Mouse (Mus musculus) left cerebral cortex, postnatal 4 days (tissue): ENCODE data around the gene 2010111I01Rik. TPM values are rescaled to one million over a fixed set of nuclear protein-coding genes. Genes with fewer than 3 reads are reported as not detected.
A peak's percentile ranks its signal among the peaks of the same experiment; 100 is the strongest.

Experiments
- DNase-seq: peaks from one replicate; pipeline ENCODE4 v3.0.0-alpha.2; 2022
- intact Hi-C: fragments of 180-260 bp; cut with DNase I; formaldehyde crosslinking; loops from one replicate; pipeline ENCODE4 v1.15.1; 2025
- total RNA-seq, 2 experiments: library from RNA; stranded (reverse); gene quantifications; 2 replicates each; pipeline ENCODE4 v1.2.3; 2021

The 2010111I01Rik gene
- total RNA-seq, 2 experiments from 2014 or later: 42.3 to 51.9 TPM

GRCm38 (mm10) chr13:63253147-63253546 lies 288.5 kb downstream of the 2010111I01Rik start:
- no peak for DNase-seq
- intact Hi-C loops: no loop called here

GRCm38 (mm10) chr13:63253886-63254636 lies 289.4 kb downstream of the 2010111I01Rik start:
- DNase-seq: no peak
- intact Hi-C loops: no loop called here

- intact Hi-C loops: no loop called here
Measured at GRCm38 (mm10) chr13:63255519-63256011, 290.9 kb downstream of the 2010111I01Rik start.

DNA sequence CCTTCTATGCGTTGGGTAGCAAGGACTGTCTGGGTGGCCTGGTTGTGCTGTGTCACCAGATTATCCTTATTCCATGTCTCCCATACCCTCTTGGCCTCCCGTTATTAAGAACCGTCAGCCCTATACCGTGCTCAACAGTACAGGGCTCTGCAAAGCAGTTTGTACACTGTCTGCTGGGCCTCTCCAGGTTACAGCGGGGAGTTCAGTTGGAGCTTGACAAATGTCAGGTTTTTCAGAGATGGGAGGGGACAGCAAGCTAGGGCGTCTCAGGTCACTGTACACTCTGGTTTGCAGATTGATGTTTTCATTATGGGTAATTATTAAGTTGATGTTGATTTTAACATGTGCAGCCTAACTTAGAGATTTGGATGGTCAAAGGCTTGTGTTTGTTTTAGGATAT lies 291.5 kb downstream of the 2010111I01Rik start:
- DNase-seq: no peak
- intact Hi-C loops: no loop called here

More at GRCm38 (mm10) chr13:63255519-63256011, 290.9 kb downstream of the 2010111I01Rik start:
- DNase-seq: no peak

- intact Hi-C loops: no loop called here
- no peak for DNase-seq
Measured at GRCm38 (mm10) chr13:63256807-63257206, 292.1 kb downstream of the 2010111I01Rik start.

GRCm38 (mm10) chr13:63258167-63258582 lies 293.5 kb downstream of the 2010111I01Rik start:
- DNase-seq: no peak
- intact Hi-C loops: no loop called here

- intact Hi-C loops: no loop called here
Measured at GRCm38 (mm10) chr13:63258671-63259070, 294.0 kb downstream of the 2010111I01Rik start.

DNA sequence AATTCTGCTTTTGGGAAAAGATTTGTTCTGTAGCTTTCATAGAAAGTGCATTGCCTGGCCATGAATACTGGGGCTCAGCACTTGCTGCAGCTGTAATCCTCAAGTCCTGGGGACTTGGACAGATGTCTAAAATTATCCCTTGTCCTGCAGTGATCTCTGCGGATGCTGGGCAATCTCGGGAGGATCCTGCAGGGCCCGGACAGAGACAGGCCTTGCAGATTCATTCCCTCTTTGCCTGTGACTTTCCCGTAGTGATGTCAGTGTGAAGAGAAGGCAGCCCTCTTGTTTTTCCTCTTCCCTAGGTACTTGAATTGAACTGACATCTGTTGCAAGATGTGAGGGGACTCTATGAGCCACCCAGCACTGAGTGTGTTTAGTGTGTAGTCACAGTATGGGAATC lies 295.4 kb downstream of the 2010111I01Rik start:
- intact Hi-C loops: no loop called here
- no peak for DNase-seq

More at GRCm38 (mm10) chr13:63258671-63259070, 294.0 kb downstream of the 2010111I01Rik start:
- DNase-seq: no peak

DNA sequence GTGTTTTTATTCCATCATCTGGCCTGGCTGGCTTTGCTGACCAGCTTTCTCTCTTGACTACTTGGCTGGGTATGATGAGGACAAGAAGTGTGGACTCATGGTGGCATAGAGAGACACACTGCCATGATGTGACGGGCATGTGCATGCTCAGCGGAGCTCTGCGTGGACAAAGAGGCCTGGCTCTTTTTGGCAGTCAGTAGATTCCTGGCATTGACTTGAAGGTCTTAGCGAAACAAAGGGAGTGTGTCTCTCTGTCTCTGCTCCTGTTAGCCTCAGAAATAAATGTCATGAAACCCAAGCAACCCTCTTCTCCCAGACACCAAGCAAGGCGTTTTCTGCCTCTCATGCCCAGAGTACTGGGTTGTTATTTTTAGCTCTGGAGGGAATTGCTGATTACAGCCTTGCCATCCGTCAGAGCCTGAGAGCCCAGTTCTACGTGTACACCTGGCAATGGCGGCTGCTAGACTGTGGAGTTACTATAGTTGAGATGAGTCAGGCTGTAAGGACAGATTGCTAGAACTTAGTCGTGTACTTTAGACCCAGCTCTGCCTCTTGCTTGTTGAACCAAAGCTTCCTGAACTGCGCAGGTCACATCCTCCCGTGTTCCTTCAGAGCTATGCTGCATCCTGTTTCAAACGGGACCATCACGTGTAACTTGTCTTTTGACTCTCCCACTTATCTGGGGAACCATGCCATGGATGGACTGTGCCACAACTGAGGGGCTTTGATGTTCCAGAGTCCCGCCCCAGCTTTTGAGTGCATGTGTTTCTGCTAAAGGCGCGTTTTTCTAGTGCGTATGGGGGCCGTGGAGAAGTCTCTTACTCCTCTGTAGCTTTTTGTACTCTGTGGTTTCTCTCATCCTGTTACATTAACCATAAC lies 296.3 kb downstream of the 2010111I01Rik start:
- intact Hi-C loops: no loop called here
- DNase-seq: peak; percentile 41

- DNase-seq: no peak
- intact Hi-C loops: no loop called here
Measured at GRCm38 (mm10) chr13:63261676-63262075, 297.0 kb downstream of the 2010111I01Rik start.

DNA sequence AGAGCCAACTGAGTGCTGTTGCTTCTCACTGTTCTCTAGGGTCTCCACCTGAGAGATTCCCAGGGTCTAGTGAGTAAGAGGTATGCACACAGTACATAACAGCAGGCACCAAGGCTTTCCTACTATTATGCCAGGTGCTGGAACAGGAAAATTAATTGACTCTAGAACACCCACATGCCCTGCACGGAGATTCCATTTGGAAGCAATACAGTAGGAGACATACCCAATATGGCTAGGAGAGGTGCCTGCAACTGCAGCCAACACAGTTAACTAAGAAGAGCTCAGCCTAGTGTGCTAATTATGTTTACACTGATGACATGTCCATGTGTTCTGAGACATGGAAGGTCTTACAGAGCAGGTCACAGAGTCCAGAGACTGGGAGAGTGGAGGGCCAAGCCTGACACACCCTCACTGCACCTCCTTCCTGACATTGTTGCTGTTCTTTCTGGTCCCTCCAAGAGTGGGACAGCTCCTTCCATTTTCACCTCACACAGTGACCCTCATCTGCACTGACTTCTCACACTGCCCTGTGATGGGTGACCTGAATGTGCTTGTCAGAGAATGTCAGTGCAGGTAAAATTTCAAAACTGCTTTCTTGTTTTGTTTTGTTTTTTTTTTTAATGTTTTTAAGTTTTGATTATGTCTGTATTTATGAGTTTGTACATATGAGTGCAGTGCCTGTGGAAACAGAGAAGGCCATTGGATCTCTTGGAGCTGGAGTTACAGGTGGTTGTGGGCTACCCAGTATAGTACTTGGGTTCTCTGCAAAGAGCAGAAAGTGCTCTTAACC lies 297.7 kb downstream of the 2010111I01Rik start:
- DNase-seq: no peak
- intact Hi-C loops: no loop called here

GRCm38 (mm10) chr13:63268371-63268770 lies 303.7 kb downstream of the 2010111I01Rik start:
- DNase-seq: no peak
- intact Hi-C loops: no loop called here

DNA sequence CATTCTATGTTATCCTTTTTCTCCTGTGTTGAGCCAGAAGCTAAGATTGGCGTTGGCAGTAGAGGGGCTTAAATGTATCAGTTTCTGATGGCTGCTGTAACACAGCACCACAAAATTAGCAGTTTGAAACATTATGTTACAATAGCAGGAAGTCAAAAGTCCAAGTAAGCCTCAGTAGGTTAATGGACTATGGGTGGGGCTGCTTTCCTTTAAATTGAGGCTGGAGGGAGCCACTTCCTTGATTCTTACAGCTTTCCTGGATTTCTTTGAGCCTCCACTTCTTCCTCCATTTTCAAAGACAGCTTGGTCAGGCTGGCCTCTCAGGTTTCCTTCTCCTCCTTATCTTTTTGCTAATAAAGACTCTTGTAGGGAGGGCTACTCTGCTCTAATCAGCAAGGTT lies 304.1 kb downstream of the 2010111I01Rik start:
- DNase-seq: no peak
- intact Hi-C loops: no loop called here

DNA sequence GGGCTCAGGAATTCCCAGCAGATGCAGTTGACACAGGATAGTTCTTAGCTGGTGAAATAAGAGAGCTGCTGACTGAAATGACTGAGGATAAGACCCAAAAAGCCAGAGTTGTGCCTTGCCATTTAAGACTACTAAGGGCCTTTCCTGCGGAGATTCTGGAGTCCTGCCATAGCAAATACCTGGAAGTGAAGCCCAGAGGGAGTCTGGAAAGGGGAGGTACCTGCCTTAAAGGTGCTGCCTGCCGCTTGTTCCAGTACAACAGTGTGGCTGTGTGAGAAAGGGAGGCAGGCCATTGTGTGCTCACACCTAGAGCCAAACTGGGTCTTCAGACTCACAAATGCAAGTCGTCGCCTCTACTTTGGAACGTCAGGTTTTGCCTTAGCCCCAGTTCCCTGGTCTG lies 305.5 kb downstream of the 2010111I01Rik start:
- no peak for DNase-seq
- intact Hi-C loops: no loop called here

- no peak for DNase-seq
- intact Hi-C loops: no loop called here
Measured at GRCm38 (mm10) chr13:63272017-63272601, 307.4 kb downstream of the 2010111I01Rik start.

DNA sequence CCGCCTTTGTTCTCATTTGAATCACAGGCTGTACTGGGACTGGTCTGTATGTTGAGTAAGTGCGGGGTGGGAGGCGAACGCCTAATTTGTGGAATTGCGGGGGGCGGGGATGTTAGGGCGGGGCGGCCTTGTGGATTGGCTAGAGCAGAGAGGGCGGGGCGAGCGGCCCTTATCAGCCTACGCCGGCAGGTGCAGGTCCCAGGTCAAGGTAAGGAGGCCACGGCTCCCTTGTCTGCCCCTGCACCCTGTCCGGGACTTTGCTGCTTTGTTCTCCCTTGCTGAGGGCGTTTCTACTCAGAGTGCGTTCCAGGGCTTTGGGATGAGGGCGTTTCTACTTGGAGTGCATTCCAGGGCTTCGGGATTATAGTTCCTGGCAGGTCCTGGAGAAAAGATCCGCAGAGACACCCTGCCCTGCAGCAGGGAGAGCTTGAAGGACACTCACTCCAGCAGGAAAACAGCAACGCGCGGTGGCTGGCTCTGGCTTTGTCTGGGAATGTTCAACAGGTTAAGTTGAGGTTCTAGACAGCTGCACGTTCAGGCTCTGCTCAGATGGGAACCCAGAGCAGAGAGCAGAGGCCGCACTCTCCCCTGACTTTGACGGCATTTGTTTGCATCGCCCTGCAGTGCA lies 308.0 kb downstream of the 2010111I01Rik start:
- DNase-seq: peak; percentile 28
- intact Hi-C loops: no loop called here

GRCm38 (mm10) chr13:63273859-63274258 lies 309.2 kb downstream of the 2010111I01Rik start:
- no peak for DNase-seq
- intact Hi-C loops: no loop called here

DNA sequence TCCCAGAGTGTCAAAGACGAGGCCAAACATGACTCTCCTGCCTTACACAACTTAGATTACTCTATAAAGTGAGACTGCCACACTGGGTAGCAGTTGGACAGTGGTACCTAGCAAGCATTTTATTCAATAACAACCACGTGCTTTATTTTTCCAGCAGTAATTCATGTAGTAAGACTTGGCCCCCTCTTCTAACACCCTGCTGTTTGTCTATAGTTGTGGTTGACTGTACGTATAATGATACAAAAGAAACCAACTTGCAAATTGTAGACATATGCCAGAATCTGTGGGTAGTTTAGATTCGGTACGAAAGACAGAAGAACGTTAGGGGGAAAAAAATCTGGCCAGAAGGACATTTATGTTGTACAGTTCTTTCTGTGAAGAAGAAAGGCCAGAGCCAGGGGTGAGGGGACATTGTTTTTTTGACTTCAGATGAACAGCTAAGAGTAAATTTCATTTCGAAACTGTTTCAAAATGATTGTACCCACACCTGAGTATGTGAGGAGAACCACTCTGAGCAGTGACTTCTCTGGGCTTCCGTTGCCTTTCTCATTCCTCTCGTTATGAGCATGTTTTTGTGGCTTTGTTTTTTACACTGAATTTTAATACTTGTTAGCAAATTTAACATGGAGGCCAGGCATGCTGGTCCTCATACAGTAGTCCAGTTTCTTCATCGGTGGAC lies 309.9 kb downstream of the 2010111I01Rik start:
- intact Hi-C loops: no loop called here
- DNase-seq: no peak

DNA sequence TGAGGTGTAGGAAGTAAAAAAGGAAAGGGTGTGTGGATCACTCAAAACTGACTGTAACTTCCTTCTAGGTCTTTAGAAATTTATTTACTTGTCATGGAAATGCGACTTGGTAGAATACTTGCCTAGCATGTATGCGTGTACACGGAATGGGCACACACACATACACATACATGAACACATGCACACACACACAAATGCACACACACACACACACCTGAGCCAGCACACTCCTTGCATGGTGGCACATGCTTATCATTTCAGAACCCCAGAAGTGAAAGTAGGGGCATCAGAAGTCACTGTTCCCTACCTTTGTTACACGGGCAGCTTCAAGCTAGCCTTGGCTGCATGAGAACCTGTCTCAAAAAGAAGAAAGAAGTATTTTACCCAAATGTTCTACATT lies 311.7 kb downstream of the 2010111I01Rik start:
- DNase-seq: no peak

More for the DNA sequence above, 311.7 kb downstream of the 2010111I01Rik start:
- intact Hi-C loops: no loop called here
